Mouse (Mus musculus): ENCODE results near the gene Fuca1. TPM values are rescaled to one million over a fixed set of nuclear protein-coding genes. Genes with fewer than 3 reads are reported as not detected.

Fuca1 gene
- polyA plus RNA-seq, 1 experiment from 2014 or later, result 39.2 TPM

- DNase-seq (ENCODE audit: low spot score), result no peak
- Histone ChIP-seq H3K4me2 (ENCODE audit: low read depth, low read length) (no peak overlapping the region), H3K27me3 (ENCODE audit: control insufficient read depth, insufficient read depth, low read length) (no peaks in the 10 kb centered on the region), H3K4me3 (ENCODE audit: low read depth, low read length) (no peak overlapping the region), H3K27ac (replicated peaks; ENCODE audit: low read depth, low read length) (no peak overlapping the region), H3K4me1 (ENCODE audit: control insufficient read depth, insufficient read depth, low read length) (no peaks in the 10 kb centered on the region; the same call in 1 of the 2 replicates), H3K9ac (replicated peaks; ENCODE audit: low read length) (no peak overlapping the region), H3K36me3 (replicated peaks; ENCODE audit: control insufficient read depth, insufficient read depth, low read depth, low read length) (no peaks in the 10 kb centered on the region; the same call in 1 of the 2 replicates), H3K9me3 (replicated peaks; ENCODE audit: control insufficient read depth, low read length) (no peaks in the 10 kb centered on the region)
- WGBS, result 83% methylated on average over 7 of the region's 7 CpGs
- no peak for ATAC-seq (replicated peaks; ENCODE audit: insufficient number of reproducible peaks, low FRiP score, low TSS enrichment, low read depth)
Observed at GRCm38 (mm10) chr4:135962198-135962597, 41.7 kb downstream of the Fuca1 start.

DNA sequence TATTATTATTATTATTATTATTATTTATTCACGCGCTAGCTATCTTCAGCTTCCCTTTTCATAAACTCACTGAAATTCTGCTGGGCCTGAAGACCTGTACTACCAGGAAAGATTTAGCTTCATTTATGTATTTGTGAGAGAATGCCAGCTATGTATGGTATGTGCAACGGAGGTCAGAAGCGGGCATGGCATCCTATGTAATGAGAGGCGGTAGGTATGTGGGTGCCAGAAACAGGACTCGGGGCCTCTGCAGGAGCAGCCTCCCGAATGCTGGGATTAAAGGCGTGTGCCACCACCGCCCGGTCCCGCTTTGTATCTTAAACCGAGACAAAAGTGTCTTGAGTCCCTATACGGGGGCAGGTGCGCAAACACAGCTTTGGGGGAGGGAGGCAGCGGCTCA is 42.4 kb downstream of the Fuca1 start:
- DNase-seq (ENCODE audit: low spot score) (no peak), ATAC-seq (replicated peaks; ENCODE audit: insufficient number of reproducible peaks, low FRiP score, low TSS enrichment, low read depth) (no peak)
- H3K36me3 ChIP-seq (replicated peaks; ENCODE audit: control insufficient read depth, insufficient read depth, low read depth, low read length), result peaks cover 4% of the 10 kb centered on the region
- H3K27me3 ChIP-seq (ENCODE audit: control insufficient read depth, insufficient read depth, low read length), result no peaks in the 10 kb centered on the region
- no peaks in the 10 kb centered on the region; the same call in 1 of the 2 replicates for H3K4me1 ChIP-seq (ENCODE audit: control insufficient read depth, insufficient read depth, low read length)
- peak overlapping the region; percentile 70 for H3K4me2 ChIP-seq (ENCODE audit: low read depth, low read length)
- WGBS, result 6% methylated on average over 15 of the region's 15 CpGs
- no peaks in the 10 kb centered on the region for H3K9me3 ChIP-seq (replicated peaks; ENCODE audit: control insufficient read depth, low read length)
- H3K9ac ChIP-seq (replicated peaks; ENCODE audit: low read length), result peak overlapping the region; percentile 82
- peak overlapping the region; percentile 69 for H3K4me3 ChIP-seq (ENCODE audit: low read depth, low read length)
- H3K27ac ChIP-seq (replicated peaks; ENCODE audit: low read depth, low read length), result peak overlapping the region; percentile 73

GRCm38 (mm10) chr4:135963457-135964193 is 43.1 kb downstream of the Fuca1 start, which contains the start of gene Gale:
Gene Gale (plus strand): TSS chr4:135963727.
- WGBS, result under 1% methylated on average over 55 of the region's 56 CpGs
- peak; percentile 89 for ATAC-seq (replicated peaks; ENCODE audit: insufficient number of reproducible peaks, low FRiP score, low TSS enrichment, low read depth)
- Histone ChIP-seq H3K4me1 (ENCODE audit: control insufficient read depth, insufficient read depth, low read length) (no peaks in the 10 kb centered on the region; the same call in 1 of the 2 replicates), H3K9ac (replicated peaks; ENCODE audit: low read length) (peak within 1 kb of the TSS; percentile 82), H3K4me3 (ENCODE audit: low read depth, low read length) (peak within 1 kb of the TSS; percentile 69), H3K36me3 (replicated peaks; ENCODE audit: control insufficient read depth, insufficient read depth, low read depth, low read length) (peaks cover 9% of the 10 kb centered on the region), H3K9me3 (replicated peaks; ENCODE audit: control insufficient read depth, low read length) (no peaks in the 10 kb centered on the region), H3K4me2 (ENCODE audit: low read depth, low read length) (peak within 1 kb of the TSS; percentile 70), H3K27me3 (ENCODE audit: control insufficient read depth, insufficient read depth, low read length) (no peaks in the 10 kb centered on the region), H3K27ac (replicated peaks; ENCODE audit: low read depth, low read length) (peak within 1 kb of the TSS; percentile 73)
- peak; percentile 98 for DNase-seq (ENCODE audit: low spot score)

- Histone ChIP-seq H3K4me3 (ENCODE audit: low read depth, low read length) (peak overlapping the region; percentile 69), H3K27ac (replicated peaks; ENCODE audit: low read depth, low read length) (no peak overlapping the region), H3K9me3 (replicated peaks; ENCODE audit: control insufficient read depth, low read length) (no peaks in the 10 kb centered on the region), H3K9ac (replicated peaks; ENCODE audit: low read length) (peak overlapping the region; percentile 60), H3K27me3 (ENCODE audit: control insufficient read depth, insufficient read depth, low read length) (no peaks in the 10 kb centered on the region), H3K36me3 (replicated peaks; ENCODE audit: control insufficient read depth, insufficient read depth, low read depth, low read length) (peaks cover 16% of the 10 kb centered on the region), H3K4me1 (ENCODE audit: control insufficient read depth, insufficient read depth, low read length) (no peaks in the 10 kb centered on the region; the same call in 1 of the 2 replicates), H3K4me2 (ENCODE audit: low read depth, low read length) (peak overlapping the region; percentile 70)
- ATAC-seq (replicated peaks; ENCODE audit: insufficient number of reproducible peaks, low FRiP score, low TSS enrichment, low read depth) (no peak), DNase-seq (ENCODE audit: low spot score) (no peak)
- 5% methylated on average over 12 of the region's 12 CpGs for WGBS
Observed at GRCm38 (mm10) chr4:135964426-135964825, 43.9 kb downstream of the Fuca1 start.

- Histone ChIP-seq H3K27me3 (ENCODE audit: control insufficient read depth, insufficient read depth, low read length) (no peaks in the 10 kb centered on the region), H3K4me1 (ENCODE audit: control insufficient read depth, insufficient read depth, low read length) (no peaks in the 10 kb centered on the region; the same call in 1 of the 2 replicates), H3K27ac (replicated peaks; ENCODE audit: low read depth, low read length) (no peak overlapping the region), H3K4me2 (ENCODE audit: low read depth, low read length) (no peak overlapping the region), H3K36me3 (replicated peaks; ENCODE audit: control insufficient read depth, insufficient read depth, low read depth, low read length) (peaks cover 16% of the 10 kb centered on the region), H3K9me3 (replicated peaks; ENCODE audit: control insufficient read depth, low read length) (no peaks in the 10 kb centered on the region), H3K4me3 (ENCODE audit: low read depth, low read length) (no peak overlapping the region), H3K9ac (replicated peaks; ENCODE audit: low read length) (no peak overlapping the region)
- no peak for ATAC-seq (replicated peaks; ENCODE audit: insufficient number of reproducible peaks, low FRiP score, low TSS enrichment, low read depth)
- DNase-seq (ENCODE audit: low spot score), result no peak
- 81% methylated on average over 9 of the region's 9 CpGs for WGBS
Observed at GRCm38 (mm10) chr4:135965113-135965512, 44.6 kb downstream of the Fuca1 start.

DNA sequence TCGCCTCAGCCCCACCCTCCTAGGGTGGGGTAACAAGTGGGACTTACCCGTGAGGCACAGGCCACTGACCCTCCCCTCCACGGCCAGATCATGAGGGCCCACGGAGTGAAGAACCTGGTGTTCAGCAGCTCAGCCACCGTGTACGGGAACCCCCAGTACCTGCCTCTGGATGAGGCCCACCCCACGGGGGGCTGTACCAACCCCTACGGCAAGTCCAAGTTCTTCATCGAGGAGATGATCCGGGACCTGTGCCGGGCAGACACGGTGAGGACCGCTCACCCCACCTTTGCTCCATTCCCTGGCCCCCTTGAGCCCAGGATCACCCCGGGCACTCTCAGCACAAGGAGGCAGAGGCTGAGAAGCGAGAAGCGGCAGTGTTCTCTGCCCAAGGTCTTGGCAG is 45.7 kb downstream of the Fuca1 start:
- H3K4me2 ChIP-seq (ENCODE audit: low read depth, low read length), result no peak overlapping the region
- no peak overlapping the region for H3K4me3 ChIP-seq (ENCODE audit: low read depth, low read length)
- H3K36me3 ChIP-seq (replicated peaks; ENCODE audit: control insufficient read depth, insufficient read depth, low read depth, low read length), result peaks cover 16% of the 10 kb centered on the region
- 91% methylated on average over 16 of the region's 16 CpGs for WGBS
- H3K4me1 ChIP-seq (ENCODE audit: control insufficient read depth, insufficient read depth, low read length), result no peaks in the 10 kb centered on the region; the same call in 1 of the 2 replicates
- ATAC-seq (replicated peaks; ENCODE audit: insufficient number of reproducible peaks, low FRiP score, low TSS enrichment, low read depth), result no peak
- no peak overlapping the region for H3K9ac ChIP-seq (replicated peaks; ENCODE audit: low read length)
- no peak overlapping the region for H3K27ac ChIP-seq (replicated peaks; ENCODE audit: low read depth, low read length)
- H3K27me3 ChIP-seq (ENCODE audit: control insufficient read depth, insufficient read depth, low read length), result no peaks in the 10 kb centered on the region
- DNase-seq (ENCODE audit: low spot score), result no peak
- no peaks in the 10 kb centered on the region for H3K9me3 ChIP-seq (replicated peaks; ENCODE audit: control insufficient read depth, low read length)

DNA sequence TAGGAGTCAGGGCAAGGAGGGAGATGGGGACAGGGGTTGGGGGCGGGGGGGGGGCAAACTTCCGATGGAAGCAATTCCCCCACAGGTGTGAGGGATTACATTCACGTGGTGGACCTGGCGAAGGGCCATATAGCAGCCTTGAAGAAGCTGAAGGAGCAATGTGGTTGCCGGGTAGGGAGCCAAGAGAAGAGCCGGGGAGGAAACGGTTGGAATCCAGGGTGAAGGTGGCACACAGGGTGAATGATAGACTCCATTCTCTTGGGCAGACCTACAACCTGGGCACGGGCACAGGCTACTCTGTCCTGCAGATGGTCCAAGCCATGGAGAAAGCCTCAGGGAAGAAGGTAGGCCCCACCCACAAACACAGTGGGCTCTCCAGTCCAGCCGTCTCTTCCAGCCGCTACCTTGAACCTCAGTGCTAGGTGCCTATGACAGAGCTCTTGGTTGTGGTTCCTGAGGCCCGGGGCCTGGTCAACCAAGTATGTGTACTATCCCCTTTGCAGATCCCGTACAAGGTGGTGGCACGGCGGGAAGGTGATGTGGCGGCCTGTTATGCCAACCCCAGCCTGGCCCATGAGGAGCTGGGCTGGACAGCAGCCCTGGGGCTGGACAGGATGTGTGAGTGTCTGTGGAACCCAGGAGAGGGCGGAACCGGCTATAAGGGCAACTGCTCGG is 46.7 kb downstream of the Fuca1 start:
- Histone ChIP-seq H3K27me3 (ENCODE audit: control insufficient read depth, insufficient read depth, low read length) (no peaks in the 10 kb centered on the region), H3K27ac (replicated peaks; ENCODE audit: low read depth, low read length) (no peak overlapping the region), H3K4me3 (ENCODE audit: low read depth, low read length) (no peak overlapping the region), H3K4me2 (ENCODE audit: low read depth, low read length) (no peak overlapping the region), H3K9me3 (replicated peaks; ENCODE audit: control insufficient read depth, low read length) (no peaks in the 10 kb centered on the region), H3K9ac (replicated peaks; ENCODE audit: low read length) (no peak overlapping the region), H3K36me3 (replicated peaks; ENCODE audit: control insufficient read depth, insufficient read depth, low read depth, low read length) (peaks cover 16% of the 10 kb centered on the region), H3K4me1 (ENCODE audit: control insufficient read depth, insufficient read depth, low read length) (no peaks in the 10 kb centered on the region; the same call in 1 of the 2 replicates)
- ATAC-seq (replicated peaks; ENCODE audit: insufficient number of reproducible peaks, low FRiP score, low TSS enrichment, low read depth) (no peak), DNase-seq (ENCODE audit: low spot score) (no peak)
- WGBS, result 91% methylated on average over 18 of the region's 18 CpGs
